Mouse (Mus musculus) brain, adult 10 weeks (tissue): Measurements from ENCODE around the gene Golph3l. TPM values are rescaled to one million over a fixed set of nuclear protein-coding genes. Genes with fewer than 3 reads are reported as not detected.

Source experiments
- polyA plus RNA-seq: library from polyadenylated mRNA; stranded (reverse); fragments of 350-450 nt; fragmentation: Illumina TruSeq; extraction: RNeasy Lipid Tissue Mini Kit (QIAGEN cat#74804); gene quantifications from one replicate; pipeline ENCODE4 v1.2.3, GENCODE M21; 2015; ENCODE audit warnings: low read depth, low replicate concordance

Gene Golph3l
- polyA plus RNA-seq, result 20.4 TPM

DNA sequence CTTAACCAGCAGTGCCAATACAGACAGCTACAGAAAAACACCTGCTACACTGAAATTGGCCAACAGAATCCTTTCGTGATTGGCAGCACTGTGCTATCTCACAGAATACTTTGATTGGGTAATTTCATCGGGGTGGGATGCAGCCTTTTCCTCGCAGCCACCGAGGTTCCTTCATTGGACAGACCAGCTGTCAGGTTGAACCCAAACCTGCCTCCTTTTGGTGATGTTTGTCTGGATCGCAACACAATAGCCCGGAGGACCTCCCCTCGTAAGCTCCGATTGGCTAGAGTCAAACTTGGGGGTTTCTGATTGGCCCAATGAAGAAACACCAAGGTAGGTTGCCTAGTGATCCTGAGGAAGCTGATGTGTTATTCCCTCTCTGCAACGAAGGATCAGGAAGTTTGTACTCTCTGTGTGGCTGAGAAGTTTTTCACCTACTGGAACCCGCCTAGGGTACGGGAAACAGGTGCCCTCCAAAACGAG lies at the start of gene Golph3l:
Gene Golph3l, plus strand, starts transcription at position 331 of the 483 bp plus-strand sequence.

DNA sequence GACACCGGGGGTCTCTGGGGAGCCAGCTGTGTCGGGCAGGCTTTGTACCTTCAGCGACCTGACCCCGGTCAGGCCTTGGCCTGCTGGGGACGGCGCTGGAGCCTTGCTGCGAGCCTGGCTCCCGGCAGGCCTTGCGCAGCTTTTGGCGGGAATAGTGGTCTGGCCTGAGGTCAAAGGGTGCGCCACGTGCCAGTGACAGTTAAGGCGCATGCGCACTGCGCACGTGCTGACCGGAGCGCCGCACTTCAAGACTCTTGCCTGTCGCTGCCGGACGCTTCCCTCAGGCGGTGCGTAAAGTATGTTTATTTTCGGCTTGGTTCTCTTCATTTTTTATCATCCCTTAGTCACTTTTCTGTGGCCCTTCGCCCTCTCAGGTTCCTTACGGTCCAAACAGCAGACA lies 29.3 kb upstream of the Golph3l start, which contains the start of gene Hormad1:
Gene Hormad1, plus strand, starts transcription at position 241 of the 400 bp plus-strand sequence.

DNA sequence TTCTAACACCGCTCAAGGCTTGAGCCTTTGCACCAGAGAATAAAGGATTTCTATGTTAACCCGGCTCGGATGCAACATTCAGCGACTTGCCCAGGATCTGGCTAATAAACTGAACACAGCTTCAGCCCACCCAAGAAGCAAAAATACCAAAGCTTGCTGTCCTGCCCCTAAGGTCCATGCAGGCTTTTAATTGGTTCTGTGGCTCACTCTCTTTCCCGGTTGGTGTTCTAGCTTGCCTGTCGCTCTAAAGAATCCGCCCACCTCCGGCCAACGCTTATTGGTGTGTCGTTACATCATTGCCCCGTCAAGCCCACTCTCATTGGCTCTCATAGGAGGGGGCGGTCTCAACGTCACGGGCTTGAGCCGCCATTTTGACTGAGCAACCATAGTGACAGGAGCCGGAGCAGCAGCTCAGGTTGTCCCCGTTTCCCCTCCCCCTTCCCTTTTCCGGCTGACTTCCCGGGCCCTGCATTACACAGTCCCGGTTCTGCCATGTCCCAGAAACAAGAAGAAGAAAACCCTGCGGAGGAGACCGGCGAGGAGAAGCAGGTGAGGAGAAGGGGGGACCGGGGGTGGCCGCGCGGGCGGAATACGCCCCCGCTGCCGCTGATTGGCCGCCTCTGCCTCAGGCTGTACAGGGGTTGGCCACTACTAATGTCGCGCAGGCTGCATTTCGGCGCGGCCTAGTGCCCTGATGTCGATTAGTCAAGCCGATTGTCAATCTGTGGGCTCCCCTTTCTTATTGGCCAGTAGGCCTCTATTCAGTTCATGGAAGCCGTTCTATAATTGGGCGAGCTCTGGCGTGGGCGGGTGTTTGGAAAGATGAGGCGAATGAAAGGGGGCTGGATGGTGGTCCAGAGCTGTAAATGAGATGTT lies 36.1 kb downstream of the Golph3l start, which contains the start of gene Ensa:
Gene Ensa, plus strand, starts transcription at position 366 of the 876 bp plus-strand sequence.

DNA sequence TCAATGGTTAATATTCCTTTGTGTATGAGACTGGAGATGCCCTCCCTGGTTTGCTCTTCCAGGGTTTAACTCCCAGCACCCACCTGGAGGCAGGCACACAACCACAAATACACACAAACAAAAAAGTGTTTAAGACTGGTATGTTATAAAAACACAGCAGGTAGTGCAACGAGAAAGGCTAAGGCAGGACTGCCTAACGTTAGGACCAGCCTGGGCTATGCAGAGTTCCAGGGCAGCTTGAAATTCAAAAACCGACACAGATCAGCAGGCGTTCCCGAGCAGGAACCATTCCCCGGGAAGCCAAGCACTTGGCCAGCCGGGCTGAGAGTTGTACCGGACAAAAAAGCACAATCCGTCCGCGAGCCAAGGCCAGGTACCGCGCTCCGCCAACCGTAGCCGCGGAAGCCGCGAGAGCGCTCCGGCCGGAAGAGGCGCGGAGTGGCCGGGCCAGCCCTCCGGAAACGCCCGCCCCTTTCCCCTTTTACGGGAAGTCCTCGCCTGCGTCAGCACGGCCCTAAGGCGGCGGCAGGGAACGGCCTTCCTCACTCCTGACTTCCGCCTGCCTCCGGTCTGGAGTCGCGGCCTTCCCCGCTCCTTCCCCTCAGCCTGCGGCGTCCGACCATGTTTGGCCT lies 69.6 kb downstream of the Golph3l start, which contains the start of gene Mcl1:
Gene Mcl1, plus strand, starts transcription at position 553 of the 632 bp plus-strand sequence.

Other genes starting within 250 kb of the Golph3l start
- gene Setdb1, start 231.7 kb upstream of the Golph3l start, polyA plus RNA-seq, result 22.1 TPM
- gene 4930558C23Rik, start 186.1 kb upstream of the Golph3l start, polyA plus RNA-seq, result not detected
- gene Arnt, start 154.5 kb upstream of the Golph3l start, polyA plus RNA-seq, result 29.8 TPM
- 6.2 TPM for gene Ctsk, start 89.7 kb upstream of the Golph3l start, polyA plus RNA-seq
- 136 TPM for gene Ctss, start 62.1 kb upstream of the Golph3l start, polyA plus RNA-seq
- gene Hormad1, start 29.3 kb upstream of the Golph3l start, polyA plus RNA-seq, result not detected
- gene Ensa, start 36.1 kb downstream of the Golph3l start, polyA plus RNA-seq, result 489 TPM
- gene Mcl1, start 69.9 kb downstream of the Golph3l start, polyA plus RNA-seq, result 55.3 TPM
- gene Adamtsl4, start 99.0 kb downstream of the Golph3l start, polyA plus RNA-seq, result 5.2 TPM
- gene Ecm1, start 150.6 kb downstream of the Golph3l start, polyA plus RNA-seq, result 7.9 TPM
- gene Tars2, start 171.3 kb downstream of the Golph3l start, polyA plus RNA-seq, result 30.4 TPM
- 21.0 TPM for gene Rprd2, start 229.9 kb downstream of the Golph3l start, polyA plus RNA-seq